Comparison of ENCODE assay signal across 39 mouse cellular contexts in the genomic region with DNA sequence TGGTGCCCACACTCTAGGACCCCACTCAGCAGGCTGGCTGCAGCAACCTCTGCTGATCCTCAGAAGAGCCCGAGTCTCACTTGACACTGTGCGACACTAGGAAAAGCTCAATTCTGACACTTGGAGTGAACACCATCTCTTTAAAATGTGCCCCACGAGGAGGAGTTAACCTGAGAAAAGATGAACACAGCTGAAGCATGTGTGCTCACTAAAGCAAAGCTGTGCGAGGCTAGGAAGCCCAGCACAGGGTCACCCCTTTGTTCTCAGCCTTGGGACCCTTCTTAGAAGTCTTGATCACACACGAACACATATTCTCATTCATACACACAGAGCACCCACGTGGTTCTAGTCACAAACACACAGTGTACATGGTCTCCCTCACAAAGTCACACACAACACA. TPM values are rescaled to one million over a fixed set of nuclear protein-coding genes. Genes with fewer than 3 reads are reported as not detected.
"Had no signal": no experiment of that assay in that cellular context is flagged by ENCODE, and none has a peak within 500 bp of the region (broad histone marks: within the 10 kb centered on the region; RNA-seq: fewer than 3 reads in every experiment).

No protein-coding gene starts in this region.

- H3K4me2 ChIP-seq: heart, embryonic 11.5 days; heart, embryonic 12.5 days; heart, embryonic 13.5 days; heart, embryonic 15.5 days; hindbrain, embryonic 12.5 days; hindbrain, embryonic 13.5 days; hindbrain, embryonic 14.5 days; hindbrain, embryonic 15.5 days; intestine, embryonic 15.5 days; kidney, embryonic 15.5 days had no signal

- H3K36me3 ChIP-seq: heart, embryonic 12.5 days; heart, embryonic 13.5 days; heart, embryonic 15.5 days; hindbrain, embryonic 10.5 days; hindbrain, embryonic 12.5 days; hindbrain, embryonic 13.5 days; hindbrain, embryonic 15.5 days; intestine, embryonic 15.5 days; kidney, embryonic 15.5 days had no signal

- H3K9ac ChIP-seq: heart, embryonic 12.5 days; heart, embryonic 13.5 days; heart, embryonic 15.5 days; hindbrain, embryonic 12.5 days; hindbrain, embryonic 13.5 days; hindbrain, embryonic 14.5 days; hindbrain, embryonic 15.5 days; intestine, embryonic 15.5 days; kidney, embryonic 15.5 days had no signal

- H3K4me1 ChIP-seq: hindbrain, embryonic 10.5 days; hindbrain, embryonic 12.5 days; hindbrain, embryonic 13.5 days; hindbrain, embryonic 15.5 days; intestine, embryonic 15.5 days; kidney, embryonic 15.5 days had no signal

- H3K4me3 ChIP-seq: heart, embryonic 12.5 days; heart, embryonic 13.5 days; heart, embryonic 15.5 days; hindbrain, embryonic 10.5 days; hindbrain, embryonic 12.5 days; hindbrain, embryonic 13.5 days; hindbrain, embryonic 15.5 days; intestine, embryonic 15.5 days; kidney, embryonic 15.5 days; layer of hippocampus, adult 2 months; left cerebral cortex, adult 2 months had no signal

- H3K27ac ChIP-seq: heart, embryonic 13.5 days; heart, embryonic 15.5 days; hindbrain, embryonic 10.5 days; hindbrain, embryonic 12.5 days; hindbrain, embryonic 13.5 days; hindbrain, embryonic 14.5 days; hindbrain, embryonic 15.5 days; hindbrain, postnatal 0 days; intestine, embryonic 15.5 days; kidney, embryonic 15.5 days; kidney, postnatal 0 days; layer of hippocampus, adult 2 months; left cerebral cortex, adult 2 months had no signal

- H3K9me3 ChIP-seq: heart, embryonic 12.5 days; heart, embryonic 13.5 days; heart, embryonic 15.5 days; hindbrain, embryonic 10.5 days; hindbrain, embryonic 12.5 days; hindbrain, embryonic 13.5 days; hindbrain, embryonic 15.5 days; intestine, embryonic 15.5 days; kidney, embryonic 15.5 days had no signal

- ATAC-seq: hindbrain, embryonic 16.5 days; hindbrain, postnatal 0 days; inflammation-experienced regulatory T-cells, adult 6 months; intestine, embryonic 15.5 days; intestine, postnatal 0 days had no signal

- DNase-seq: heart, postnatal 10 days; heart, postnatal 36 days; heart, postnatal 4 days; kidney, adult 11 months; kidney, adult 18-20 months; kidney, adult 2 months; kidney, adult 8-10 months; kidney, adult 9 months; kidney, postnatal 10 days; kidney, postnatal 14 days; kidney, postnatal 25 days; kidney, postnatal 36 days; kidney, postnatal 4 days; layer of hippocampus, adult 9-11 months; layer of hippocampus, postnatal 36 days had no signal

- H3K27me3 ChIP-seq: heart, embryonic 12.5 days; heart, embryonic 15.5 days; hindbrain, embryonic 12.5 days; hindbrain, embryonic 13.5 days; hindbrain, embryonic 15.5 days; intestine, embryonic 15.5 days; kidney, embryonic 15.5 days had no signal

RNA-seq across cellular contexts. Expression of a gene that starts 2.2 kb away (rescaled TPM):
- total RNA-seq: heart, postnatal 4 days; hematopoietic stem cell, adult 5-6 weeks; layer of hippocampus, postnatal 10 days; layer of hippocampus, postnatal 14 days; left cerebral cortex, postnatal 10 days had no signal
- polyA plus RNA-seq: heart, postnatal 0 days; kidney, embryonic 14.5 days; kidney, embryonic 15.5 days; kidney, postnatal 0 days had no signal
